Mouse (Mus musculus): Measurements from ENCODE around the gene Mylk4. TPM values are rescaled to one million over a fixed set of nuclear protein-coding genes. Genes with fewer than 3 reads are reported as not detected.
A peak's percentile ranks its signal among the peaks of the same experiment; 100 is the strongest.

The Mylk4 gene
- polyA plus RNA-seq, 1 experiment = 1.1 TPM

DNA sequence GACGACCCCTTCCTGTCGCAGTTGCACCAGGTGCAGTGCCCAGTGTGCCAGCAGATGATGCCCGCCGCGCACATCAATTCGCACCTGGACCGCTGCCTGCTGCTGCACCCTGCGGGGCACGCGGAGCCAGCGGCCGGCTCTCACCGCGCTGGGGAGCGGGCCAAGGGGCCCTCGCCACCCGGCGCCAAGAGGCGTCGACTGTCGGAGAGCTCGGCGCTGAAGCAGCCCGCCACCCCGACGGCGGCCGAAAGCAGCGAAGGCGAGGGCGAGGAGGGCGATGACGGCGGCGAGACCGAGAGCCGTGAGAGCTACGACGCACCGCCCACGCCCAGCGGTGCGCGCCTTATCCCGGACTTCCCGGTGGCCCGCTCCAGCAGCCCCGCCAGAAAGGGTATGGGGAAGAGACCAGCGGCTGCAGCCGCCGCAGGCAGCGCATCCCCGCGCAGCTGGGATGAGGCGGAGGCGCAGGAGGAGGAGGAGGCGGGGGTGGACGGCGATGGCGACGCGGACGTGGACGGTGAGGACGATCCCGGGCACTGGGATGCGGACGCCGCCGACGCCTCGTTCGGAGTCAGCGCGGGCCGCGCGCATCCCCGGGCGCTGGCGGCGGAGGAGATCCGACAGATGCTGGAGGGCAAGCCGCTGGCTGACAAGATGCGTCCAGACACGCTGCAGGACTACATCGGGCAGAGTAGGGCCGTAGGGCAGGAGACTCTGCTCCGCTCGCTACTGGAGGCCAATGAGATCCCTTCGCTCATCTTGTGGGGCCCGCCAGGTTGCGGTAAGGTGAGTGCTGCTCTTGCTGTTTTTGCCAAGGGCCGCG is 18.7 kb upstream of the Mylk4 start, which contains the start of gene D930007J09Rik:
D930007J09Rik (minus strand) TSS at position 591 of the 823 bp plus-strand sequence.
- peak within 1 kb of the TSS; percentile 71 for H3K27ac ChIP-seq (ENCODE audit: control insufficient read depth, insufficient read depth, low read depth, low read length, poor library complexity)
- WGBS = under 1% methylated on average over 94 of the region's 95 CpGs
- TF ChIP-seq POLR2A (IDR thresholded peaks at IDR 0.05; ENCODE audit: borderline replicate concordance, control insufficient read depth, low read depth, low read length) (0 out of 2 replicates have a peak, but pooled peaks have one; percentile 13), CTCF (IDR thresholded peaks at IDR 0.05; ENCODE audit: control insufficient read depth, insufficient read depth, low read length) (no peak)
- H3K4me1 ChIP-seq (ENCODE audit: control insufficient read depth, insufficient read depth, low read length) = peaks cover 2% of the 10 kb centered on the region; the same call in 1 of the 2 replicates
- peak within 1 kb of the TSS; percentile 87 for H3K4me3 ChIP-seq (replicated peaks; ENCODE audit: control insufficient read depth, low read depth, low read length)

- Histone ChIP-seq H3K4me1 (ENCODE audit: control insufficient read depth, insufficient read depth, low read length) (peaks cover 2% of the 10 kb centered on the region; the same call in 1 of the 2 replicates), H3K27ac (ENCODE audit: control insufficient read depth, insufficient read depth, low read depth, low read length, poor library complexity) (peak within 1 kb of the TSS; percentile 71), H3K4me3 (replicated peaks; ENCODE audit: control insufficient read depth, low read depth, low read length) (peak within 1 kb of the TSS; percentile 87)
- TF ChIP-seq POLR2A (IDR thresholded peaks at IDR 0.05; ENCODE audit: borderline replicate concordance, control insufficient read depth, low read depth, low read length) (peak; percentile 73; the same call in 1 of the 2 replicates), CTCF (IDR thresholded peaks at IDR 0.05; ENCODE audit: control insufficient read depth, insufficient read depth, low read length) (peak; percentile 34; the same call in 1 of the 2 replicates)
- under 1% methylated on average over 50 of the region's 51 CpGs for WGBS
Observed at GRCm38 (mm10) chr13:32801693-32802221, 18.0 kb upstream of the Mylk4 start, which contains the start of gene Wrnip1. Wrnip1 (plus strand) TSS chr13:32802038.

DNA sequence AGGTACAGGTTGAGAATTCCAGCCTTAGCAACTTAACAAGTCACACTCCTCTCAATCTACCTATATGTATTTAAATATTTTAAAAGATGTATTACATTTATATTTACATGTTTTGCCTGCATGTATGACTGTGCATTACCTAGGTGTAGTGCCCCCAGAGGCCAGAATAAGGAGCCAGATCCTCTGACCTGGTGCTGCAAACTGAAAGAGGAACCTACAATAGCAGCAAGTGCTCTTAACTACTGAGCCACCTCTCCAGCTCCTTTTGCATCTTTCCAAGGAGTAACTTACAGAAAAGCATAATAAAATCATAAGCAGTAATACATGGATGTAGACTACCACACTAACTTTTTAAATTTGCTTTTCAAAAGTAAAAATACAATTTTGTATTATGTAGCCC is 17.1 kb upstream of the Mylk4 start:
- Histone ChIP-seq H3K4me1 (ENCODE audit: control insufficient read depth, insufficient read depth, low read length) (peaks cover 2% of the 10 kb centered on the region; the same call in 1 of the 2 replicates), H3K4me3 (replicated peaks; ENCODE audit: control insufficient read depth, low read depth, low read length) (peak overlapping the region; percentile 24), H3K27ac (ENCODE audit: control insufficient read depth, insufficient read depth, low read depth, low read length, poor library complexity) (no peak overlapping the region)
- TF ChIP-seq POLR2A (IDR thresholded peaks at IDR 0.05; ENCODE audit: borderline replicate concordance, control insufficient read depth, low read depth, low read length) = no peak
- peak; percentile 42 for TF ChIP-seq CTCF (IDR thresholded peaks at IDR 0.05; ENCODE audit: control insufficient read depth, insufficient read depth, low read length)

- 65% methylated on average over 2 of the region's 2 CpGs for WGBS
- peaks cover 2% of the 10 kb centered on the region; the same call in 1 of the 2 replicates for H3K4me1 ChIP-seq (ENCODE audit: control insufficient read depth, insufficient read depth, low read length)
- H3K4me3 ChIP-seq (replicated peaks; ENCODE audit: control insufficient read depth, low read depth, low read length) = no peak overlapping the region
- H3K27ac ChIP-seq (ENCODE audit: control insufficient read depth, insufficient read depth, low read depth, low read length, poor library complexity) = no peak overlapping the region
- TF ChIP-seq POLR2A (IDR thresholded peaks at IDR 0.05; ENCODE audit: borderline replicate concordance, control insufficient read depth, low read depth, low read length) = no peak
- no peak for TF ChIP-seq CTCF (IDR thresholded peaks at IDR 0.05; ENCODE audit: control insufficient read depth, insufficient read depth, low read length)
Observed at GRCm38 (mm10) chr13:32799131-32799530, 15.4 kb upstream of the Mylk4 start.

GRCm38 (mm10) chr13:32797085-32797484 is 13.3 kb upstream of the Mylk4 start:
- Histone ChIP-seq H3K27ac (ENCODE audit: control insufficient read depth, insufficient read depth, low read depth, low read length, poor library complexity) (no peak overlapping the region), H3K4me3 (replicated peaks; ENCODE audit: control insufficient read depth, low read depth, low read length) (no peak overlapping the region), H3K4me1 (ENCODE audit: control insufficient read depth, insufficient read depth, low read length) (no peaks in the 10 kb centered on the region)
- 73% methylated on average over 1 of the region's 1 CpGs for WGBS
- no peak for TF ChIP-seq CTCF (IDR thresholded peaks at IDR 0.05; ENCODE audit: control insufficient read depth, insufficient read depth, low read length)
- TF ChIP-seq POLR2A (IDR thresholded peaks at IDR 0.05; ENCODE audit: borderline replicate concordance, control insufficient read depth, low read depth, low read length) = no peak

DNA sequence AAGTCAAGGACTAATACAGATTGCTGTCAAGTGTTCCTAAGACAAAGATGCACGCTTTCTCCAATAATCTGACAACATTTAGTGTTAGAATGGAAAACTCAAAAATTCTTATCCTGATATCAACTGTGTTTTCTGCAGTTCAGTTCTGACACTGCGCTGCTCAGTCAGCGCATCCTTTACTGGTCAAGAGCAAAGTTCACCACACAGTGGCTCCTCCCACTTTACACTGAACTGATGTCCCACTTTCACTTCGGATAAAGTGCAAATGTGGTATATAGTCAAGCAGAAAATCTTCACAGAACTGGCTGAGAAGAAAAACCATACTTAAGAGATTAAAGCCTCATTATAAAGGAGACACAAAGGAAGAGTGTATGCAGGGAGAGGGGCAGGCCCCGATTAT is 11.4 kb upstream of the Mylk4 start:
- 80% methylated on average over 5 of the region's 5 CpGs for WGBS
- Histone ChIP-seq H3K4me3 (replicated peaks; ENCODE audit: control insufficient read depth, low read depth, low read length) (no peak overlapping the region), H3K27ac (ENCODE audit: control insufficient read depth, insufficient read depth, low read depth, low read length, poor library complexity) (no peak overlapping the region), H3K4me1 (ENCODE audit: control insufficient read depth, insufficient read depth, low read length) (no peaks in the 10 kb centered on the region)
- TF ChIP-seq CTCF (IDR thresholded peaks at IDR 0.05; ENCODE audit: control insufficient read depth, insufficient read depth, low read length) = no peak
- TF ChIP-seq POLR2A (IDR thresholded peaks at IDR 0.05; ENCODE audit: borderline replicate concordance, control insufficient read depth, low read depth, low read length) = no peak

DNA sequence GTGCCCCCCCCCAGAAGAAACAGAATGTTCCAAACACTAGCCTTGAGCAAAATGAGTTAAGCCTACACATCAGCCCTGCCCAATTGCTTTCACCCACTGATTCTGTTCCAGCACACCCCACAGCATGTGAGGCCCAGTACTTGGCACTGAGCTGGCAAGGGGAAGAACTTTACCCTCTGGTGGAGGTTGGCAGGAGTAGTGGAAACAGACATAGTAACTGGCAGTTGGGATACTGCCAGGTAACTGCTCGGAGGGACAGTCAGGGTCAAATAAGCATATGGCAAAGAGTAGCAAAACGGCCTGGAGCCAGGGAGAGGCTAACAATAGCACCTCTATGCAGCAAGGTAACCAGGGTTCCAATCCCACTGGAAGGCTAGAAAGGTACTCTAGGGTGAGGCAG is 10.9 kb upstream of the Mylk4 start:
- Histone ChIP-seq H3K4me1 (ENCODE audit: control insufficient read depth, insufficient read depth, low read length) (no peaks in the 10 kb centered on the region), H3K27ac (ENCODE audit: control insufficient read depth, insufficient read depth, low read depth, low read length, poor library complexity) (no peak overlapping the region), H3K4me3 (replicated peaks; ENCODE audit: control insufficient read depth, low read depth, low read length) (no peak overlapping the region)
- TF ChIP-seq CTCF (IDR thresholded peaks at IDR 0.05; ENCODE audit: control insufficient read depth, insufficient read depth, low read length) (no peak), POLR2A (IDR thresholded peaks at IDR 0.05; ENCODE audit: borderline replicate concordance, control insufficient read depth, low read depth, low read length) (no peak)
- WGBS = 75% methylated on average over 2 of the region's 2 CpGs

DNA sequence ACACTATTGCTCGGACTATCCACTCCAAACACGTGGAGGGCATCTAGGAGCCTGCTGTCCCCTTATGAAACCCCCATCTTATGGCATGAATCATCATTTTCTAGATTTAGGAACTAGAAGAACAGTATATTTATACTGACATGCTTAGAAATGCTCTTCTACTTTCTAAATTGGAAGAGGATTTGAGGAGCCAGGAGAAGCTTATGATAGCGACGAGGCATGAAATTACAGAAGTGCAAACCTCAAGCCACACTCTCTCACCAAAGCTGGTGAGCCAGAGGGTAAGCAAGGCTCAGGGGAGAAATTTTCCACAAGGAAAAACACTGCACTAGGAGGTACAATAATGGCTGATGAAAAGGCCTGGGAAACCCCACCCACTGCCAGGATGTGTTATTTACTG is 6.0 kb upstream of the Mylk4 start:
- H3K4me1 ChIP-seq (ENCODE audit: control insufficient read depth, insufficient read depth, low read length) = no peaks in the 10 kb centered on the region
- no peak overlapping the region for H3K27ac ChIP-seq (ENCODE audit: control insufficient read depth, insufficient read depth, low read depth, low read length, poor library complexity)
- 62% methylated on average over 4 of the region's 4 CpGs for WGBS
- no peak overlapping the region for H3K4me3 ChIP-seq (replicated peaks; ENCODE audit: control insufficient read depth, low read depth, low read length)
- TF ChIP-seq POLR2A (IDR thresholded peaks at IDR 0.05; ENCODE audit: borderline replicate concordance, control insufficient read depth, low read depth, low read length) (no peak), CTCF (IDR thresholded peaks at IDR 0.05; ENCODE audit: control insufficient read depth, insufficient read depth, low read length) (no peak)
